Mouse (Mus musculus): Measurements from ENCODE around the gene Mvb12a.

DNA sequence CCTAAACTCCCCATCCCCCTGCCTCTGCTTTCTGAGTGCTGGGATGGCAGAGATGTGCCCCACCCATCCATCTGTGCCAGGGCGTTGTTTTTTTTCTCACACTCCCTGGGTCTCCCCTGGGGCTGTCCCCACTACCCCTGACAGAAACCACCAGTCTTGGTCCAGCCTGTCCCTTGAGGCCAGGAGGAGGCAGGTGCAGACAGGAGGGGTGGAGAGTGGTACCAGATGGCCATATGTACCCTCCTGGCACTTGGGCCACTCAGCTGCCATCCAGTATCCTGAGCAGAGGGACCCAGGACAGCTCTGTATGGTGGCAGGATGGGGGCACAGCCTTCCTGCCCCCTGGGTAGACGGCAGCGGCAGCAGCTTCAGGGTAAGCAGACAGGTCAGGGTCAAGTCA, 54.7 kb downstream of the Mvb12a start, which contains the start of gene Fam129c:
- TF ChIP-seq CTCF (IDR thresholded peaks at IDR 0.05) (no peak), POLR2A (IDR thresholded peaks at IDR 0.05; ENCODE audit: insufficient read depth, low read depth, low read length) (no peak), EP300 (IDR thresholded peaks at IDR 0.05; ENCODE audit: insufficient read depth, low read depth, low read length) (no peak)

Data from heart, adult 2 months (tissue).